Comparison of ENCODE assay signal across 13 mouse cellular contexts in genomic region chr19:38621546-38621945, GRCm38 (mm10).
DNase-seq lines count a peak whose midpoint lies in the region; ATAC-seq and TF ChIP-seq lines count a peak whose summit lies in the region.
"Had no signal": no experiment of that assay in that cellular context is flagged by ENCODE, and none has a peak within 500 bp of the region (broad histone marks: within the 10 kb centered on the region; RNA-seq: fewer than 3 reads in every experiment).

No protein-coding gene starts in this region.

- ATAC-seq in megakaryocyte, adult 5-6 weeks (ENCODE audit: poor library complexity, severe bottlenecking) = no peak
- ATAC-seq: midbrain, embryonic 13.5 days had no signal

- TF ChIP-seq CTCF in brain, embryonic 14.5 days (IDR thresholded peaks at IDR 0.05; ENCODE audit: borderline replicate concordance, extremely low read depth, insufficient read depth, insufficient read length) = no peak

- no peak for TF ChIP-seq POLR2A in brain, embryonic 14.5 days (IDR thresholded peaks at IDR 0.05; ENCODE audit: borderline replicate concordance, extremely low read depth, insufficient read depth, insufficient read length, poor library complexity, severe bottlenecking)

- peak; percentile 9 for DNase-seq in adrenal gland, postnatal 14 days
- no peak for DNase-seq in adrenal gland, adult 8-10 months
- peak; percentile 18 for DNase-seq in layer of hippocampus, adult 11-12 months (ENCODE audit: low spot score)
- no peak for DNase-seq in layer of hippocampus, adult 8-10 months (ENCODE audit: low spot score in 2 of 2)
- peak; percentile 32 for DNase-seq in brain, embryonic 14.5 days (ENCODE audit: low read depth)
- DNase-seq in heart, postnatal 10 days = peak; percentile 70 to 71
- no peak for DNase-seq in T-cell, adult 2 months (ENCODE audit: low spot score)
- DNase-seq: cerebellum, adult 18-20 months; kidney, adult 11 months; liver, embryonic 13.5 days; thymus, adult 2 months had no signal

- intact Hi-C loops in heart, postnatal 10 days (cut with DNase I) = no loop called here

Comparison
In these comparisons a context has a peak if more than half of its experiments do, and no peak if none do; other contexts are left out.
1. DNase-seq: peak in adrenal gland, postnatal 14 days (single experiment), layer of hippocampus, adult 11-12 months (single experiment), brain, embryonic 14.5 days (single experiment) and heart, postnatal 10 days (2 of 2); none in adrenal gland, adult 8-10 months (single experiment), layer of hippocampus, adult 8-10 months (0 of 2) and T-cell, adult 2 months (single experiment).